Mouse (Mus musculus) CH12.LX (cell line): Measurements from ENCODE around the gene Myt1l. TPM values are rescaled to one million over a fixed set of nuclear protein-coding genes. Genes with fewer than 3 reads are reported as not detected.

ENCODE experiments used
- DNase-seq: peaks from one replicate; pipeline ENCODE4 v3.0.0-alpha.2; 2013; ENCODE audit errors: extremely low read depth
- H3K27ac ChIP-seq: 2 replicates; pipeline ENCODE4 v1.5.1; 2012; ENCODE audit warnings: low read depth, mild to moderate bottlenecking, control low read depth, moderate library complexity; ENCODE audit not compliant: insufficient read depth
- H3K27me3 ChIP-seq: replicated peaks from 2 replicates; pipeline ENCODE3; 2012; ENCODE audit warnings: inconsistent platforms
- H3K36me3 ChIP-seq, 2 experiments: replicated peaks in 1 of 2; 2 replicates each; pipeline versions ENCODE3 to v1.6.1; 2012; ENCODE audit warnings: inconsistent platforms in 1 of 2, low read length in 1 of 2, mild to moderate bottlenecking in 1 of 2, mixed read lengths in 1 of 2, moderate library complexity in 1 of 2; ENCODE audit not compliant: control insufficient read depth in 1 of 2, insufficient read depth in 1 of 2
- H3K4me1 ChIP-seq, 2 experiments: 2 replicates each; pipeline ENCODE4 v1.6.1; 2012; ENCODE audit warnings: inconsistent platforms in 1 of 2, moderate library complexity in 1 of 2; ENCODE audit not compliant: insufficient read depth in 2 of 2, control insufficient read depth in 1 of 2
- H3K4me2 ChIP-seq: 2 replicates; pipeline ENCODE4 v1.6.1; 2012; ENCODE audit warnings: low read depth, mild to moderate bottlenecking, control low read depth; ENCODE audit not compliant: poor library complexity, insufficient read depth, severe bottlenecking
- H3K4me3 ChIP-seq, 3 experiments: fragments of 150-350 bp in 1 of 3; sonication (generic) in 1 of 3; replicated peaks in 1 of 3; 2 replicates each; pipeline versions ENCODE3 to v1.5.1; 2011 to 2012; ENCODE audit warnings: low read depth in 2 of 3, low read length in 2 of 3, mild to moderate bottlenecking in 2 of 3, moderate library complexity in 2 of 3, control low read depth in 1 of 3, improper control_type of control experiment in 1 of 3, inconsistent platforms in 1 of 3, mixed read lengths in 1 of 3; ENCODE audit not compliant: poor library complexity in 1 of 3
- H3K79me2 ChIP-seq: replicated peaks from 2 replicates; pipeline ENCODE4 v1.6.1; 2012; ENCODE audit warnings: mild to moderate bottlenecking, moderate library complexity; ENCODE audit not compliant: control insufficient read depth, poor library complexity, insufficient read depth, severe bottlenecking; ENCODE audit errors: extremely low read depth
- H3K9ac ChIP-seq: 2 replicates; pipeline ENCODE4 v1.6.1; 2012; ENCODE audit warnings: low read depth, mild to moderate bottlenecking, control low read depth, moderate library complexity; ENCODE audit not compliant: insufficient read depth
- H3K9me3 ChIP-seq: replicated peaks from 2 replicates; pipeline ENCODE3; 2012; ENCODE audit warnings: low read length, inconsistent platforms, mixed read lengths
- BHLHE40 ChIP-seq: IDR thresholded peaks from 2 replicates; pipeline ENCODE4 v1.6.1; 2011; ENCODE audit warnings: mild to moderate bottlenecking, low read depth, low read length, improper control_type of control experiment
- CHD2 ChIP-seq: IDR thresholded peaks from 2 replicates; pipeline ENCODE4 v1.6.1; 2011; ENCODE audit warnings: low read length, improper control_type of control experiment
- CTCF ChIP-seq, 2 experiments: IDR thresholded peaks in 1 of 2; conservative IDR thresholded peaks in 1 of 2; 2 replicates each; pipeline ENCODE4 v1.5.1; 2011 to 2012; ENCODE audit warnings: low read depth in 2 of 2, low read length in 2 of 2, improper control_type of control experiment in 1 of 2, inconsistent platforms in 1 of 2, mild to moderate bottlenecking in 1 of 2, moderate library complexity in 1 of 2
- E2F4 ChIP-seq: IDR thresholded peaks from 2 replicates; pipeline ENCODE4 v1.6.1; 2011; ENCODE audit warnings: low read depth, low read length, improper control_type of control experiment; ENCODE audit not compliant: insufficient replicate concordance
- ETS1 ChIP-seq: conservative IDR thresholded peaks from 2 replicates; pipeline ENCODE4 v1.6.1; 2012; ENCODE audit warnings: low read depth, mild to moderate bottlenecking, inconsistent platforms, low read length, improper control_type of control experiment, moderate library complexity
- HCFC1 ChIP-seq: IDR thresholded peaks from 2 replicates; pipeline ENCODE4 v1.6.1; 2012; ENCODE audit warnings: low read depth, mild to moderate bottlenecking, inconsistent platforms, low read length, improper control_type of control experiment
- JUND ChIP-seq: conservative IDR thresholded peaks from 2 replicates; pipeline ENCODE4 v1.6.1; 2011; ENCODE audit warnings: low read depth, low read length, improper control_type of control experiment
- MAZ ChIP-seq: IDR thresholded peaks from 2 replicates; pipeline ENCODE4 v1.6.1; 2012; ENCODE audit warnings: low read depth, mild to moderate bottlenecking, inconsistent platforms, low read length, improper control_type of control experiment, moderate library complexity
- MXI1 ChIP-seq: IDR thresholded peaks from 2 replicates; pipeline ENCODE4 v1.6.1; 2011; ENCODE audit warnings: mild to moderate bottlenecking, low read depth, low read length, improper control_type of control experiment
- NELFE ChIP-seq: IDR thresholded peaks from 2 replicates; pipeline ENCODE4 v1.6.1; 2011; ENCODE audit warnings: low read depth, low read length, improper control_type of control experiment
- NRF1 ChIP-seq: IDR thresholded peaks from 2 replicates; pipeline ENCODE4 v1.6.1; 2014; ENCODE audit warnings: low read depth, mild to moderate bottlenecking, inconsistent platforms, low read length, improper control_type of control experiment, moderate library complexity
- RCOR1 ChIP-seq: conservative IDR thresholded peaks from 2 replicates; pipeline ENCODE4 v1.6.1; 2012; ENCODE audit warnings: low read depth, mild to moderate bottlenecking, inconsistent platforms, low read length, improper control_type of control experiment
- SIN3A ChIP-seq: IDR thresholded peaks from 2 replicates; pipeline ENCODE4 v1.6.1; 2012; ENCODE audit warnings: low read length, improper control_type of control experiment, inconsistent platforms
- TCF12 ChIP-seq: IDR thresholded peaks from 2 replicates; pipeline ENCODE4 v1.6.1; 2014; ENCODE audit warnings: low read depth, mild to moderate bottlenecking, inconsistent platforms, low read length, improper control_type of control experiment
- ZKSCAN1 ChIP-seq: IDR thresholded peaks from 2 replicates; pipeline ENCODE4 v1.6.1; 2012; ENCODE audit warnings: low read depth, inconsistent platforms, low read length, improper control_type of control experiment, borderline replicate concordance
- ZNF384 ChIP-seq: IDR thresholded peaks from 2 replicates; pipeline ENCODE4 v1.6.1; 2012; ENCODE audit warnings: low read depth, low read length, improper control_type of control experiment, inconsistent platforms
- dilution Hi-C: fragments of 300-500 bp; cut with MboI; formaldehyde crosslinking; loops from 2 replicates; pipeline ENCODE4 v1.14.3; 2020; ENCODE audit warnings: low sequenced_read_pairs; ENCODE audit not compliant: extremely low pct_unique_long_range_greater_than_20kb, extremely low pct_ligation_motif_present
- in situ Hi-C: fragments of 300-500 bp; cut with MboI; formaldehyde crosslinking; loops from 3 replicates; pipeline ENCODE4 v1.14.3; 2019; ENCODE audit warnings: low sequenced_read_pairs, low pct_ligation_motif_present, low pct_unique_long_range_greater_than_20kb, mixed read lengths
- polyA plus RNA-seq: library from polyadenylated mRNA; unstranded; fragments of >175 nt; gene quantifications from 2 replicates; pipeline ENCODE4 v1.2.1, GENCODE M21; 2012; ENCODE audit warnings: low read depth; ENCODE audit not compliant: insufficient read length
- total RNA-seq, 2 experiments: library from RNA; depleted of rRNA; stranded (reverse); fragments of 300-350 nt in 1 of 2; fragments of >200 nt in 1 of 2; gene quantifications; 2 replicates each; pipeline ENCODE4 v1.2.3; 2012 to 2014

The Myt1l gene
- total and polyA plus RNA-seq, 3 experiments = 0.31 to 1.1 TPM; not detected in 1

DNA sequence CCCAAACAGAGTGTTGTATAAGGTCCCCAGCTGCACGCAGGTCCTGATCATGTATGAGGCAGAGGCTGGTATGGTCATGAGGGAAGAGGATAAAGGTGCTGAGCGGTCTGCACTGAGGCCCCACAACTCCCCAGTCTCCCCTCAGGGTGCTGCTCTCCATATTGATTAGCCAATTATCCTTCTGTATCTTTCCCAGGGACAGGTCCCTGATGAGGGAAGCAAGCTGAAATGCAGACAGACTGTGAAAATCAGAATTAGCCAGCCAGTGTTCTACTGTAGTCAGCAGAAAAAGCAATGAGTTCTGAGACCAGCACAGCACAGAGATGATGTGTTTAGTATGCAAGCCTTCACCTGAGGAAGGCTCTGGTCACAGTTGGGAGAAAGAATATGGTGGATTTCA, 287.9 kb downstream of the Myt1l start:
- TF ChIP-seq HCFC1 (no peak), TCF12 (no peak), RCOR1 (no peak), ETS1 (no peak), E2F4 (no peak), NRF1 (no peak), ZNF384 (no peak)
- no peak overlapping the region for H3K9ac ChIP-seq
- no peaks in the 10 kb centered on the region for H3K4me1 ChIP-seq
- no peak overlapping the region for H3K4me3 ChIP-seq
- H3K79me2 ChIP-seq = no peaks in the 10 kb centered on the region
- no peak overlapping the region for H3K4me2 ChIP-seq
- no peaks in the 10 kb centered on the region for H3K27me3 ChIP-seq
- in situ Hi-C loops (no loop called here), dilution Hi-C loops (no loop called here)
- no peak overlapping the region for H3K27ac ChIP-seq
- H3K36me3 ChIP-seq = no peaks in the 10 kb centered on the region
- no peaks in the 10 kb centered on the region for H3K9me3 ChIP-seq
- no peak for DNase-seq

DNA sequence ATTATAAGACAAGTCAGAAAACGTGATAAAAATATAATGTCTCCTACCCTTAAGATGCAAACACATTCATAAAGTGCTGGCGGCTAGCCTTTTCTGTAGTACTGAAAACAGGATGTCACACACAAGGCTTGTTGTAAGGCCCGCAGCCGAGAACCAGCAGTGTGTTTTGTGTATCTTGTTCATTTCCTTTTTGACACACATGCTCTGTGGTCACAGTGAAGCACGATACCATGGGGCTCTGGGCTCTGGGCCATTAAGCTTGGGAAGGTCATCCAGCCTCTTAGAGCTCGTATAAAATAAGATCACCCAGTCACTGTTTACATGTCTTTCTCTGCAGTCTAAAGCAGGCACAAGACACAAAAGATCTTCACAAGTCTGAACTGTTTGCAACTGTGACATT, 288.6 kb downstream of the Myt1l start:
- TF ChIP-seq CTCF (conservative IDR thresholded peaks at IDR 0.05 in 1 of 2, IDR thresholded peaks at IDR 0.05 in 1 of 2; ENCODE audit: low read depth in 2 of 2, low read length in 2 of 2) = no peak
- no peak for TF ChIP-seq MXI1
- no peak for TF ChIP-seq ZNF384
- no peak for TF ChIP-seq CHD2
- no peak for TF ChIP-seq JUND
- no peak for TF ChIP-seq SIN3A
- no peak for TF ChIP-seq BHLHE40
- no peak for TF ChIP-seq ZKSCAN1
- TF ChIP-seq NELFE = no peak
- TF ChIP-seq MAZ = no peak
- no peak for TF ChIP-seq NRF1
- TF ChIP-seq RCOR1 = no peak
- Histone ChIP-seq H3K36me3 (no peaks in the 10 kb centered on the region), H3K4me3 (no peak overlapping the region), H3K9ac (no peak overlapping the region), H3K4me1 (no peaks in the 10 kb centered on the region), H3K9me3 (no peaks in the 10 kb centered on the region), H3K79me2 (no peaks in the 10 kb centered on the region), H3K4me2 (no peak overlapping the region), H3K27me3 (no peaks in the 10 kb centered on the region), H3K27ac (no peak overlapping the region)
- in situ Hi-C loops = no loop called here
- no peak for DNase-seq
- dilution Hi-C loops = no loop called here
